In the genomic region with DNA sequence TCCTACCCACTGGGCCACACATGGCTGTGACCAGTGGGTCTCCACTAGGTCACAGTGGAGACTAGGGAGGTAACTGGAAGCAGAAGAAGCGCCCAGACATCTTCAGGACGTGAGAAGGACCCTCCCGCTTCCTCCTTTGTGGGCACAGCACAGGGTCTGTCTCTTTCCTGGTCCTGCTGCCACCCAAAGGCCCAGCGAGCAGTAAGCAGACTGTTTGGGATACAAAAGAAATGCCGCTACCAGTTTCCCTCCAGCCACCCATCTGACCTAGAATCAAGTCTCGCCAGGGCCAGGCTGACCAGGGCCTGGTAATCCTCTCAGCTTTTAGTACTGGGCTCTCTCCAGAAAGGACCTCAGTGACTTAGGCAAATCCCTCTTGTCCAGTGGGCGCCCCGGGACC, we compare ENCODE assay signal across 16 mouse cellular contexts.
A peak's percentile ranks its signal among the peaks of the same experiment; 100 is the strongest.
DNase-seq lines count a peak whose midpoint lies in the region; ATAC-seq and TF ChIP-seq lines count a peak whose summit lies in the region.
"Had no signal": no experiment of that assay in that cellular context is flagged by ENCODE, and none has a peak within 500 bp of the region (broad histone marks: within the 10 kb centered on the region; RNA-seq: fewer than 3 reads in every experiment).

No protein-coding gene starts in this region.

- WGBS in heart, embryonic 14.5 days: 86% methylated on average over 8 of the region's 8 CpGs
- WGBS in heart, embryonic 12.5 days: 79% methylated on average over 8 of the region's 8 CpGs
- 95% methylated on average over 8 of the region's 8 CpGs for WGBS in limb, embryonic 11.5 days
- 84% methylated on average over 8 of the region's 8 CpGs for WGBS in limb, embryonic 10.5 days
- WGBS in embryonic facial prominence, embryonic 10.5 days: 93% methylated on average over 8 of the region's 8 CpGs

- TF ChIP-seq EP300 in CH12.LX (IDR thresholded peaks at IDR 0.05; ENCODE audit: low read length): no peak; the same call in 1 of the 2 replicates

- no peak for TF ChIP-seq POLR2A in CH12.LX (IDR thresholded peaks at IDR 0.05; ENCODE audit: low read depth, low read length)

- no peak overlapping the region for H3K4me2 ChIP-seq in heart, embryonic 14.5 days (ENCODE audit: low read length)
- H3K4me2 ChIP-seq in heart, embryonic 12.5 days: no peak overlapping the region
- H3K4me2 ChIP-seq in limb, embryonic 11.5 days (ENCODE audit: low read depth, severe bottlenecking): no peak overlapping the region
- peak overlapping the region; percentile 34; the same call in 1 of the 2 replicates for H3K4me2 ChIP-seq in CH12.LX (ENCODE audit: insufficient read depth, low read depth, poor library complexity, severe bottlenecking)
- H3K4me2 ChIP-seq: liver, embryonic 13.5 days had no signal

- dilution Hi-C loops in CH12.LX (cut with MboI; ENCODE audit: extremely low pct_ligation_motif_present, extremely low pct_unique_long_range_greater_than_20kb, low sequenced_read_pairs): no loop called here

- intact Hi-C loops in left cerebral cortex, postnatal 10 days (cut with DNase I): no loop called here

- H3K36me3 ChIP-seq in heart, embryonic 14.5 days (ENCODE audit: control insufficient read depth, insufficient read depth, low read length): peaks cover 35% of the 10 kb centered on the region
- H3K36me3 ChIP-seq in heart, embryonic 12.5 days: peaks cover 29% of the 10 kb centered on the region
- 0 out of 2 replicates have a peak, but pooled peaks cover 2% of the 10 kb centered on the region for H3K36me3 ChIP-seq in limb, embryonic 11.5 days (ENCODE audit: control insufficient read depth, insufficient read depth, low read length)
- H3K36me3 ChIP-seq in limb, embryonic 10.5 days: peaks cover 90% of the 10 kb centered on the region
- H3K36me3 ChIP-seq in CH12.LX (replicated peaks in 1 of 2; ENCODE audit: control insufficient read depth in 1 of 2, insufficient read depth in 1 of 2, low read length in 1 of 2): peaks cover 6 to 63% of the 10 kb centered on the region in 2 experiments
- H3K36me3 ChIP-seq in embryonic facial prominence, embryonic 10.5 days (replicated peaks): peaks cover 86% of the 10 kb centered on the region
- H3K36me3 ChIP-seq: liver, embryonic 13.5 days had no signal

- H3K9ac ChIP-seq in heart, embryonic 14.5 days (ENCODE audit: low read length): peak overlapping the region; percentile 7; the same call in 1 of the 2 replicates
- H3K9ac ChIP-seq in heart, embryonic 12.5 days: no peak overlapping the region
- 0 out of 2 replicates have a peak overlapping the region, but pooled peaks have one; percentile 4 for H3K9ac ChIP-seq in limb, embryonic 11.5 days (ENCODE audit: low read length)
- H3K9ac ChIP-seq in CH12.LX (ENCODE audit: insufficient read depth, low read depth): no peak overlapping the region
- H3K9ac ChIP-seq: liver, embryonic 13.5 days had no signal

- no peak overlapping the region for H3K4me3 ChIP-seq in heart, embryonic 14.5 days (ENCODE audit: control insufficient read depth in 1 of 2, insufficient read depth in 1 of 2, low read depth in 1 of 2, low read length in 2 of 2)
- no peak overlapping the region for H3K4me3 ChIP-seq in heart, embryonic 12.5 days
- no peak overlapping the region for H3K4me3 ChIP-seq in limb, embryonic 11.5 days (ENCODE audit: low read depth, low read length)
- no peak overlapping the region for H3K4me3 ChIP-seq in limb, embryonic 10.5 days
- H3K4me3 ChIP-seq in CH12.LX (replicated peaks in 1 of 3; ENCODE audit: low read depth in 2 of 3, low read length in 2 of 3, poor library complexity in 1 of 3): no peak overlapping the region
- no peak overlapping the region for H3K4me3 ChIP-seq in embryonic facial prominence, embryonic 10.5 days
- H3K4me3 ChIP-seq: liver, embryonic 13.5 days; megakaryocyte, embryonic 14.5 days had no signal

- H3K27me3 ChIP-seq in heart, embryonic 14.5 days (ENCODE audit: control insufficient read depth, insufficient read depth, low read length): no peaks in the 10 kb centered on the region
- no peaks in the 10 kb centered on the region for H3K27me3 ChIP-seq in heart, embryonic 12.5 days (replicated peaks)
- no peaks in the 10 kb centered on the region for H3K27me3 ChIP-seq in limb, embryonic 11.5 days (ENCODE audit: control insufficient read depth, insufficient read depth, low read length)
- H3K27me3 ChIP-seq in limb, embryonic 10.5 days (ENCODE audit: low read depth, poor library complexity, severe bottlenecking): no peaks in the 10 kb centered on the region
- H3K27me3 ChIP-seq in CH12.LX (replicated peaks): no peaks in the 10 kb centered on the region
- no peaks in the 10 kb centered on the region for H3K27me3 ChIP-seq in embryonic facial prominence, embryonic 10.5 days (replicated peaks; ENCODE audit: low read depth, poor library complexity, severe bottlenecking)
- H3K27me3 ChIP-seq: liver, embryonic 13.5 days had no signal

- H3K9me3 ChIP-seq in heart, embryonic 14.5 days (ENCODE audit: control insufficient read depth, low read length): no peaks in the 10 kb centered on the region
- H3K9me3 ChIP-seq in heart, embryonic 12.5 days (replicated peaks): no peaks in the 10 kb centered on the region
- no peaks in the 10 kb centered on the region for H3K9me3 ChIP-seq in limb, embryonic 11.5 days (ENCODE audit: control insufficient read depth, low read length)
- no peaks in the 10 kb centered on the region for H3K9me3 ChIP-seq in limb, embryonic 10.5 days (replicated peaks)
- H3K9me3 ChIP-seq in CH12.LX (replicated peaks; ENCODE audit: low read length): no peaks in the 10 kb centered on the region
- H3K9me3 ChIP-seq in embryonic facial prominence, embryonic 10.5 days: no peaks in the 10 kb centered on the region
- H3K9me3 ChIP-seq: liver, embryonic 13.5 days; megakaryocyte, embryonic 14.5 days had no signal

- no peak for TF ChIP-seq CTCF in CH12.LX (conservative IDR thresholded peaks at IDR 0.05 in 1 of 2, IDR thresholded peaks at IDR 0.05 in 1 of 2; ENCODE audit: low read depth in 2 of 2, low read length in 2 of 2)

- in situ Hi-C loops in CH12.LX (cut with MboI; ENCODE audit: low pct_ligation_motif_present, low pct_unique_long_range_greater_than_20kb, low sequenced_read_pairs): loop anchor here (25.0 kb wide), 1 partner anchor 1128 kb away; a partner anchor contains a TSS

- no peak for ATAC-seq in heart, embryonic 14.5 days (ENCODE audit: insufficient number of reproducible peaks, insufficient read depth, low FRiP score, low read depth)
- no peak for ATAC-seq in heart, embryonic 12.5 days (ENCODE audit: insufficient number of reproducible peaks, low FRiP score)
- ATAC-seq in limb, embryonic 11.5 days (ENCODE audit: insufficient number of reproducible peaks, low FRiP score, low TSS enrichment, low read depth): no peak

- peaks cover 33 to 73% of the 10 kb centered on the region in 2 experiments for H3K4me1 ChIP-seq in heart, embryonic 14.5 days (ENCODE audit: control insufficient read depth in 2 of 2, insufficient read depth in 2 of 2, low read length in 2 of 2)
- H3K4me1 ChIP-seq in heart, embryonic 12.5 days (replicated peaks): peaks cover 87% of the 10 kb centered on the region
- peaks cover 14% of the 10 kb centered on the region for H3K4me1 ChIP-seq in limb, embryonic 11.5 days (ENCODE audit: control insufficient read depth, insufficient read depth, low read length)
- peaks cover 47% of the 10 kb centered on the region for H3K4me1 ChIP-seq in limb, embryonic 10.5 days
- peaks cover 34 to 94% of the 10 kb centered on the region in 2 experiments for H3K4me1 ChIP-seq in CH12.LX (ENCODE audit: control insufficient read depth in 1 of 2, insufficient read depth in 2 of 2)
- H3K4me1 ChIP-seq in embryonic facial prominence, embryonic 10.5 days: peaks cover 77% of the 10 kb centered on the region

- peaks cover 12% of the 10 kb centered on the region for H3K79me2 ChIP-seq in CH12.LX (replicated peaks; ENCODE audit: control insufficient read depth, extremely low read depth, insufficient read depth, poor library complexity, severe bottlenecking)

- no peak for DNase-seq in limb, embryonic 11.5 days (ENCODE audit: low spot score)
- no peak for DNase-seq in limb, embryonic 10.5 days (ENCODE audit: low spot score)
- no peak for DNase-seq in CH12.LX (ENCODE audit: extremely low read depth)
- no peak for DNase-seq in embryonic facial prominence, embryonic 10.5 days (ENCODE audit: low spot score)
- no peak for DNase-seq in gastrocnemius, adult 8-10 months (ENCODE audit: low spot score in 2 of 2)
- no peak for DNase-seq in left cerebral cortex, postnatal 10 days (ENCODE audit: extremely low spot score in 1 of 2, low spot score in 2 of 2)
- DNase-seq: adrenal gland, postnatal 10 days; cerebellum, adult 9-10 months; gastrocnemius, postnatal 25 days; kidney, postnatal 10 days; layer of hippocampus, adult 9-11 months; liver, embryonic 13.5 days; thymus, postnatal 14 days had no signal

- H3K27ac ChIP-seq in heart, embryonic 14.5 days (replicated peaks in 1 of 2; ENCODE audit: control insufficient read depth in 1 of 2, insufficient read depth in 1 of 2, low read depth in 2 of 2, low read length in 2 of 2): 0 out of 4 replicates have a peak overlapping the region, but pooled peaks of 1 of the 2 experiments have one; percentile 14
- H3K27ac ChIP-seq in heart, embryonic 12.5 days (ENCODE audit: poor library complexity, severe bottlenecking): no peak overlapping the region
- H3K27ac ChIP-seq in limb, embryonic 11.5 days (replicated peaks; ENCODE audit: low read depth, low read length): no peak overlapping the region
- H3K27ac ChIP-seq in limb, embryonic 10.5 days: no peak overlapping the region
- peak overlapping the region; percentile 40 for H3K27ac ChIP-seq in CH12.LX (ENCODE audit: insufficient read depth, low read depth)
- 0 out of 2 replicates have a peak overlapping the region, but pooled peaks have one; percentile 2 for H3K27ac ChIP-seq in embryonic facial prominence, embryonic 10.5 days (replicated peaks)

- no peak for TF ChIP-seq RAD21 in CH12.LX (IDR thresholded peaks at IDR 0.05; ENCODE audit: low read depth, low read length)

TF ChIP-seq in CH12.LX, 34 proteins besides CTCF, POLR2A, EP300 and RAD21 (continues in another document):
- no peak for TF ChIP-seq ELF1 (IDR thresholded peaks at IDR 0.05; ENCODE audit: low read depth, low read length)
- no peak for TF ChIP-seq TBP (conservative IDR thresholded peaks at IDR 0.05; ENCODE audit: low read depth, low read length)
- TF ChIP-seq PAX5 (IDR thresholded peaks at IDR 0.05; ENCODE audit: low read length): no peak
- no peak for TF ChIP-seq NELFE (IDR thresholded peaks at IDR 0.05; ENCODE audit: low read depth, low read length)
- no peak for TF ChIP-seq MXI1 (IDR thresholded peaks at IDR 0.05; ENCODE audit: low read depth, low read length)
- no peak for TF ChIP-seq CHD1 (IDR thresholded peaks at IDR 0.05; ENCODE audit: low read depth, low read length)
- no peak for TF ChIP-seq NRF1 (IDR thresholded peaks at IDR 0.05; ENCODE audit: low read depth, low read length)
- no peak for TF ChIP-seq TCF12 (IDR thresholded peaks at IDR 0.05; ENCODE audit: low read depth, low read length)
- no peak for TF ChIP-seq UBTF (IDR thresholded peaks at IDR 0.05; ENCODE audit: low read depth, low read length)
- no peak for TF ChIP-seq SMC3 (IDR thresholded peaks at IDR 0.05; ENCODE audit: low read depth, low read length)
- no peak for TF ChIP-seq MAFK (IDR thresholded peaks at IDR 0.05; ENCODE audit: insufficient replicate concordance, low read length)
- TF ChIP-seq ZKSCAN1 (IDR thresholded peaks at IDR 0.05; ENCODE audit: borderline replicate concordance, low read depth, low read length): no peak

Comparison
In these comparisons a context has a peak if more than half of its experiments do, and no peak if none do; other contexts are left out.
1. H3K9ac ChIP-seq: peak in heart, embryonic 14.5 days (single experiment) and limb, embryonic 11.5 days (single experiment); none in heart, embryonic 12.5 days (single experiment) and CH12.LX (single experiment).
2. H3K27ac ChIP-seq: peak in CH12.LX (single experiment) and embryonic facial prominence, embryonic 10.5 days (single experiment); none in heart, embryonic 12.5 days (single experiment), limb, embryonic 11.5 days (single experiment) and limb, embryonic 10.5 days (single experiment).